Mouse (Mus musculus): ENCODE data around the gene 4931440F15Rik. TPM values are rescaled to one million over a fixed set of nuclear protein-coding genes. Genes with fewer than 3 reads are reported as not detected.
"Not testable (repeated sequence)": the region's sequence is repeated elsewhere in the genome, so short reads cannot be mapped to it uniquely, and the experiment has no call there.

Gene 4931440F15Rik
- polyA plus RNA-seq (2014; fragmentation: Nextera tagmentation; extraction: Ambion mirVana), result 0.07 TPM in 1 of 2 replicates, not detected in the other

GRCm38 (mm10) chr11:29825271-29825718 is at the start of gene 4931440F15Rik:
Gene 4931440F15Rik, minus strand, starts transcription at chr11:29825668.
- DNase-seq (ENCODE audit: low spot score); H3K27ac ChIP-seq (replicated peaks; ENCODE audit: low read depth, low read length); H3K9me3 ChIP-seq (ENCODE audit: control insufficient read depth, low read length); H3K9ac ChIP-seq (ENCODE audit: low read length); H3K4me1 ChIP-seq (ENCODE audit: control insufficient read depth, insufficient read depth, low read length); H3K36me3 ChIP-seq (ENCODE audit: control insufficient read depth, insufficient read depth, low read length): not testable (repeated sequence)
- WGBS, result 35% methylated on average over 21 of the region's 21 CpGs
- Histone ChIP-seq H3K4me2 (ENCODE audit: low read depth, severe bottlenecking) (peak within 1 kb of the TSS; percentile 44), H3K4me3 (ENCODE audit: low read depth, low read length) (0 out of 2 replicates have a peak within 1 kb of the TSS, but pooled peaks have one; percentile 12), H3K27me3 (ENCODE audit: control insufficient read depth, insufficient read depth, low read length) (peaks cover 16% of the 10 kb centered on the region)
- 0 out of 2 replicates have a peak, but pooled peaks have one; percentile 7 for ATAC-seq (ENCODE audit: insufficient number of reproducible peaks, low FRiP score, low TSS enrichment, low read depth)

- H3K27me3 ChIP-seq (ENCODE audit: control insufficient read depth, insufficient read depth, low read length); H3K4me1 ChIP-seq (ENCODE audit: control insufficient read depth, insufficient read depth, low read length); H3K4me3 ChIP-seq (ENCODE audit: low read depth, low read length); ATAC-seq (ENCODE audit: insufficient number of reproducible peaks, low FRiP score, low TSS enrichment, low read depth); H3K9ac ChIP-seq (ENCODE audit: low read length); H3K27ac ChIP-seq (replicated peaks; ENCODE audit: low read depth, low read length); H3K36me3 ChIP-seq (ENCODE audit: control insufficient read depth, insufficient read depth, low read length); DNase-seq (ENCODE audit: low spot score); H3K4me2 ChIP-seq (ENCODE audit: low read depth, severe bottlenecking); H3K9me3 ChIP-seq (ENCODE audit: control insufficient read depth, low read length): not testable (repeated sequence)
- WGBS, result 87% methylated on average over 1 of the region's 1 CpGs
Observed at GRCm38 (mm10) chr11:29874781-29875180, 49.3 kb upstream of the 4931440F15Rik start.

- H3K9me3 ChIP-seq (ENCODE audit: control insufficient read depth, low read length), result no peaks in the 10 kb centered on the region
- H3K4me1 ChIP-seq (ENCODE audit: control insufficient read depth, insufficient read depth, low read length), result no peaks in the 10 kb centered on the region
- no peaks in the 10 kb centered on the region for H3K36me3 ChIP-seq (ENCODE audit: control insufficient read depth, insufficient read depth, low read length)
- H3K27ac ChIP-seq (replicated peaks; ENCODE audit: low read depth, low read length), result no peak overlapping the region
- WGBS, result 95% methylated on average over 2 of the region's 2 CpGs
- no peak overlapping the region for H3K9ac ChIP-seq (ENCODE audit: low read length)
- no peak overlapping the region for H3K4me2 ChIP-seq (ENCODE audit: low read depth, severe bottlenecking)
- no peaks in the 10 kb centered on the region for H3K27me3 ChIP-seq (ENCODE audit: control insufficient read depth, insufficient read depth, low read length)
- DNase-seq (ENCODE audit: low spot score) (no peak), ATAC-seq (ENCODE audit: insufficient number of reproducible peaks, low FRiP score, low TSS enrichment, low read depth) (no peak)
- no peak overlapping the region for H3K4me3 ChIP-seq (ENCODE audit: low read depth, low read length)
Observed at GRCm38 (mm10) chr11:29870174-29870573, 44.7 kb upstream of the 4931440F15Rik start.

- DNase-seq (ENCODE audit: low spot score) (no peak), ATAC-seq (ENCODE audit: insufficient number of reproducible peaks, low FRiP score, low TSS enrichment, low read depth) (no peak)
- Histone ChIP-seq H3K4me3 (ENCODE audit: low read depth, low read length) (no peak overlapping the region), H3K9me3 (ENCODE audit: control insufficient read depth, low read length) (no peaks in the 10 kb centered on the region), H3K36me3 (ENCODE audit: control insufficient read depth, insufficient read depth, low read length) (no peaks in the 10 kb centered on the region), H3K9ac (ENCODE audit: low read length) (no peak overlapping the region), H3K27ac (replicated peaks; ENCODE audit: low read depth, low read length) (no peak overlapping the region), H3K4me2 (ENCODE audit: low read depth, severe bottlenecking) (no peak overlapping the region), H3K27me3 (ENCODE audit: control insufficient read depth, insufficient read depth, low read length) (no peaks in the 10 kb centered on the region), H3K4me1 (ENCODE audit: control insufficient read depth, insufficient read depth, low read length) (no peaks in the 10 kb centered on the region)
Observed at GRCm38 (mm10) chr11:29864269-29864668, 38.8 kb upstream of the 4931440F15Rik start.

GRCm38 (mm10) chr11:29861750-29862397 is 36.4 kb upstream of the 4931440F15Rik start:
- Histone ChIP-seq H3K36me3 (ENCODE audit: control insufficient read depth, insufficient read depth, low read length) (no peaks in the 10 kb centered on the region), H3K4me1 (ENCODE audit: control insufficient read depth, insufficient read depth, low read length) (no peaks in the 10 kb centered on the region), H3K9ac (ENCODE audit: low read length) (no peak overlapping the region), H3K4me2 (ENCODE audit: low read depth, severe bottlenecking) (no peak overlapping the region), H3K27me3 (ENCODE audit: control insufficient read depth, insufficient read depth, low read length) (no peaks in the 10 kb centered on the region), H3K27ac (replicated peaks; ENCODE audit: low read depth, low read length) (no peak overlapping the region), H3K9me3 (ENCODE audit: control insufficient read depth, low read length) (no peaks in the 10 kb centered on the region), H3K4me3 (ENCODE audit: low read depth, low read length) (no peak overlapping the region)
- no peak for ATAC-seq (ENCODE audit: insufficient number of reproducible peaks, low FRiP score, low TSS enrichment, low read depth)
- DNase-seq (ENCODE audit: low spot score), result peak; percentile 60
- WGBS, result 50% methylated on average over 2 of the region's 2 CpGs

- Histone ChIP-seq H3K4me3 (ENCODE audit: low read depth, low read length) (no peak overlapping the region), H3K9me3 (ENCODE audit: control insufficient read depth, low read length) (no peaks in the 10 kb centered on the region), H3K4me1 (ENCODE audit: control insufficient read depth, insufficient read depth, low read length) (no peaks in the 10 kb centered on the region), H3K36me3 (ENCODE audit: control insufficient read depth, insufficient read depth, low read length) (no peaks in the 10 kb centered on the region), H3K4me2 (ENCODE audit: low read depth, severe bottlenecking) (no peak overlapping the region), H3K27me3 (ENCODE audit: control insufficient read depth, insufficient read depth, low read length) (no peaks in the 10 kb centered on the region), H3K27ac (replicated peaks; ENCODE audit: low read depth, low read length) (no peak overlapping the region), H3K9ac (ENCODE audit: low read length) (no peak overlapping the region)
- ATAC-seq (ENCODE audit: insufficient number of reproducible peaks, low FRiP score, low TSS enrichment, low read depth) (no peak), DNase-seq (ENCODE audit: low spot score) (no peak)
- 80% methylated on average over 2 of the region's 2 CpGs for WGBS
Observed at GRCm38 (mm10) chr11:29861040-29861439, 35.6 kb upstream of the 4931440F15Rik start.

GRCm38 (mm10) chr11:29840606-29841227 is 15.2 kb upstream of the 4931440F15Rik start:
- whole genome bisulfite sequencing, result 89% methylated on average over 3 of the region's 3 CpGs
- Histone ChIP-seq H3K9ac (ENCODE audit: low read length) (no peak overlapping the region), H3K4me1 (ENCODE audit: control insufficient read depth, insufficient read depth, low read length) (no peaks in the 10 kb centered on the region), H3K9me3 (ENCODE audit: control insufficient read depth, low read length) (no peaks in the 10 kb centered on the region), H3K4me2 (ENCODE audit: low read depth, severe bottlenecking) (no peak overlapping the region), H3K36me3 (ENCODE audit: control insufficient read depth, insufficient read depth, low read length) (no peaks in the 10 kb centered on the region), H3K27me3 (ENCODE audit: control insufficient read depth, insufficient read depth, low read length) (no peaks in the 10 kb centered on the region), H3K27ac (replicated peaks; ENCODE audit: low read depth, low read length) (no peak overlapping the region), H3K4me3 (ENCODE audit: low read depth, low read length) (no peak overlapping the region)
- no peak for DNase-seq (ENCODE audit: low spot score)
- ATAC-seq (ENCODE audit: insufficient number of reproducible peaks, low FRiP score, low TSS enrichment, low read depth), result no peak

- no peak overlapping the region for H3K27ac ChIP-seq (replicated peaks; ENCODE audit: low read depth, low read length)
- no peaks in the 10 kb centered on the region for H3K36me3 ChIP-seq (ENCODE audit: control insufficient read depth, insufficient read depth, low read length)
- no peaks in the 10 kb centered on the region for H3K4me1 ChIP-seq (ENCODE audit: control insufficient read depth, insufficient read depth, low read length)
- no peak overlapping the region for H3K9ac ChIP-seq (ENCODE audit: low read length)
- DNase-seq (ENCODE audit: low spot score) (no peak), ATAC-seq (ENCODE audit: insufficient number of reproducible peaks, low FRiP score, low TSS enrichment, low read depth) (no peak)
- H3K9me3 ChIP-seq (ENCODE audit: control insufficient read depth, low read length), result no peaks in the 10 kb centered on the region
- no peak overlapping the region for H3K4me3 ChIP-seq (ENCODE audit: low read depth, low read length)
- H3K27me3 ChIP-seq (ENCODE audit: control insufficient read depth, insufficient read depth, low read length), result no peaks in the 10 kb centered on the region
- no peak overlapping the region for H3K4me2 ChIP-seq (ENCODE audit: low read depth, severe bottlenecking)
- WGBS, result 74% methylated on average over 3 of the region's 3 CpGs
Observed at GRCm38 (mm10) chr11:29839781-29840180, 14.3 kb upstream of the 4931440F15Rik start.

Data from limb, embryonic 11.5 days (tissue).